Mouse (Mus musculus) left cerebral cortex, adult 9 months (tissue): Measurements from ENCODE around the gene Mast1.

Experiments
- DNase-seq, 2 experiments: peaks; one replicate each; pipeline ENCODE4 v3.0.0; 2022; ENCODE audit warnings: low spot score in 2 of 2

Mast1 gene

DNA sequence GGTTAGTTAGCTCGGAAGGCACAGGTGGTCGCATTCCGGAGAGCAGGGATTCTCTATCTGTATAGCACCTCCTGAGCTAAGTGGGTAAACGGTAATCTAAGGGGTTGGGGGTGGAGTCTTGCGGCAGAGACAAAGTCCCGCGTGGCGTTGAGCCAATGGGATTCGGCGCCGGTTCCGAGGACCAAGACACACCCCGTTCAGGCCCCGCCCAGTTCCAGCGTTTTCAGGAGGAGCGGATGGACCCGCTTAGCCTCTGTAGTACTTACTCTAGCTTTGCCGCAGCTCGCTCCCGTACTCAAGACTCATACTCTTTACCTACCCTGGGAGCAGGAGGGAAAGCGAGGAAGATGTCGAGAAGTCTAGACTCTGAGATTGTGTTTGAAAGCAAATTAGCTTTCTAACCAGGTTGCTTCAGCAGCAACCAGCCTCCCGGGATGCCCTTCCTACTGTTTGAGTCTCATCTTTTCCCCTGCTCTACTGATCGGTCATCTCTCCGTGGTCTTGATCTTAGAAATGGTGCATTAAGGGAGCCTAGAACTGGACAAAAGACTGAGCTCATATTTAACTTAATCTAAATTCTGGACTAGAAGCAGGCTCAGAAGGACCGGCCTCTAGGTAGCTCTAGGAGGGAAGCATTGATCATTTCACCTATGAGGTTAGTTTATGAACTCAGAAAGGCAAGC lies 7.5 kb upstream of the Mast1 start:
- DNase-seq, result peak in 1 of 2 experiments; percentile 72

- no peak for DNase-seq
Measured at GRCm38 (mm10) chr8:84943699-84944098, 6.5 kb upstream of the Mast1 start.

DNA sequence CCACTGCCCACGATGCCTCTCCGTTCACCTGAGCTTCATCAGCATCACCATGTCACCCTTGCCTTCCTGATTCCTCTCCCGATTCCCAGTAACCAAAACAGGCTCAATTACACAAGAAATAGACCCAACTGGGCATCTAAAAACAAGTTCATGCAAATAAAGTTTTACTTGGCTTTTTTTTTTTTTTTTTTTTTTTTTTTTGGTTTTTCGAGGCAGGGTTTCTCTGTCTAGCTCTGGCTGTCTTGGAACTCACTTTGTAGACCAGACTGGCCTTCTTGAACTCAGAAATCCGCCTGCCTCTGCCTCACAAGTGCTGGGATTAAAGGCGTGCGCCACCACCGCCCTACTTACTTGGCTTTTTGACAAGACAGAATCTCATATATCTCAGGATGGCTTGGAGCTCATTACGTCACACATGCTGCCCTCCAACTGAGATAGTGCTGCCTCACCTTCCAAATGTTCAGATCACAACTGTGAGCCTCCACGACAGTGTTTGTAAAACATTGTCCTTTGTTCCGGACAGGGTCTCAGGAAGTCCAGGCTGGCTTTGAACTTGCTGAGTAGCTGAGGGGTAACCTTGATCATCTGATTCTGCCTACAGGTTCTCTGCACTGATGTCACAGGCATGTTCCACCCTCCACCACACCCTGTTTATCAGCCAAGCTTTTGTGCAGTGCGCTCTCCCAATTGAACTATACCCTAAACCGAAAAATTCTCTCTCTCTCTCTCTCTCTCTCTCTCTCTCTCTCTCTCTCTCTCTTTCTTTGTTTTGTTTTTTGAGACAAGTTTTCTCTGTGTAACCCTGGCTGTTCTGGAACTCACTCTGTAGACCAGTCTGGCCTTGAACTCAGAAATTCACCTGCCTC lies 694 bp upstream of the Mast1 start:
- no peak for DNase-seq

- DNase-seq, result peak in 1 of 2 experiments; percentile 19
Measured at GRCm38 (mm10) chr8:84936041-84936961, 858 bp downstream of the Mast1 start.

GRCm38 (mm10) chr8:84935489-84935888 lies 1.7 kb downstream of the Mast1 start:
- DNase-seq, result no peak

DNA sequence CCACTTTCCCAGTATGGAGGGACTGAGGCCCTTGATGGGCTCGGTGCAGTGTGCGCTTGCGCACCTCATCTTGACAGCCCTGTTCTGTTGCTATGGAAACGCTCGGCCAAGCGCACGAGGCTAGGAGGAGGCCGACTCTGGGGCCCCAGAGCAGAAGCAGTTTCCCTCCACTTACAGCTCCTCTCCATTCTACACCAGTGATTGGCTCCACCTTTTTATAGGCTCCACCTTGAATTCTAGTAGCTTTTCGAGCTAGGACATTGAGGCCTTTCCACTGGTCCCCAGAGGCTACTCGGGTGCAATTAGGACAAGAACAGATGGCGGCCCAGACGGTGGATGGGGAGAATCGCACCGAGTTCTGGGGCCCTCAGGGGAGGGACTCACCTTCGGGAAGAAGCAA lies 2.3 kb downstream of the Mast1 start:
- DNase-seq, result peak in 1 of 2 experiments; percentile 50

DNA sequence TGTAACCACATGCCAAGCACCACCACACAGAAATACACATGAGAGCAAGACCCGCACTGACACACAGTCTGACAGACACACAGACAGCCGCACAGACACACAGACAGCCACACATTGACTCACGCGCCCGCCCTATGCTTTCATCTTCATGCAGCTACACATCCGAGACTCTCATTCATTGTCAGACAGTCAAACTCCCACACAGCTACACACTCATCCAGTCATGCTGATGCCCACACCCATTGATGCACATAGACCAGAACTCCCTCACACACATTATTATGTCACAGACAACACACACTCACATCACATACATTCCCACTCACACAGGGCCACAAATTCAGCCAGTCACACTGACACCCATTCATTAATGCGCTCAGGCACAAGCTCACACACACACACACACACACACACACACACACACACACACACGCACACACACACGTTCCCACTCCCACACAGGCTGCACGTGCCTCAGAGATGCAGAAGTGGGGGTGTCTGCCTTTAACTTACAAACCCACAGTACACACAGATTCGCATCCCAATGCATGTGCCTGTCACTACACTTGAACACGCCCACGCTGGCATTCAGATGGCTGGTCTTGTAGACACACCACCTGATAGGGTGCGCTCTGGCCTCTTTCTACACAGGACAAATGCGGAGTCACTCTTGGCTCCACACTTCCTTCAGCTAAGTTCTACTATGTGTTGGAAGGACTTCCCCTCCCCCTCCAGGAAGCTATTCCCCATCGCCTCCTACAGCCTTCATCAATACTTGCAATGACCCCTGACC lies 3.2 kb downstream of the Mast1 start:
- no peak for DNase-seq

- no peak for DNase-seq
Measured at GRCm38 (mm10) chr8:84930582-84930981, 6.6 kb downstream of the Mast1 start.

DNA sequence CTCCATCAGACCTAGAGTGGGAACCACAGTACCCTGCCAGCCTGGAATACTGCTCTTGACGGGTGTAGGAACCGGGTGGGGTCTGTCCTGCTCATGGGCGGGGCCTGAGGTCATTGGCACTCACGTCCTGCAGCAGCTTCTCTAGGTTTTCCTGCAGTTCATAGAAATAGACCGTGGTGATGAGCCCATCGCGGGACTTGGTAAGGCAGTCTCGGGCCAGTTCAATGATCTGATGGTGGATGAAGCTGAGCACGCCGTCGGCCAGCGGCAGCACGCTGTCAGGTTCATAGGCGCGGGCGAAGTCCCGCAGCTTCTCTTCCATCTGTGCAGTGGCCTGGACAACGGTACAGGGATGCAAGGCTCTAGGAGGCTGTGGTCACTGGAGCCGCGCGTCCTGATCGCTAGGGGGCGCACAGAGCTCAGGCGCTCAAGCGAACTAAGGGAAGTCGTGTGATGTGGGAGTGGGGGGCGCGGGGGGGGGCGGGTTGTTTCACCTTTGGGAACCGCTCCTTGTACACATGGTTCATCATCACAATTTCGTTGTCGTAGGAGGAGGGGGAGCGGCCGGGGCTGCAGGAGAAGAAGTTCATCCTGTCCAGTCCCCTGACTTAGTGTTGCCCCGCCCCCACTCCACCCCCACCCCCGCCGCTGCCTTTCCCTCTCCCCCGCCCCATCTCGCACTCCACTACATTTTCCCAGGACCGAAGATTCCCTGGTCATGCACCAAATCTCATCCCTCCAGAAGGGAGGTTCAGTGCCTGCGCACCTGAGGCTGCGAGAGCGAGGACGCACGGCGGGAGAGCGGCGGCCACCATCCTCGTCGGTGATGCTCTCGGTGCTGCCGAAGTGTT lies 8.5 kb downstream of the Mast1 start:
- peak in 1 of 2 experiments; percentile 66 for DNase-seq

- DNase-seq, result no peak
Measured at GRCm38 (mm10) chr8:84927513-84927912, 9.6 kb downstream of the Mast1 start.

DNA sequence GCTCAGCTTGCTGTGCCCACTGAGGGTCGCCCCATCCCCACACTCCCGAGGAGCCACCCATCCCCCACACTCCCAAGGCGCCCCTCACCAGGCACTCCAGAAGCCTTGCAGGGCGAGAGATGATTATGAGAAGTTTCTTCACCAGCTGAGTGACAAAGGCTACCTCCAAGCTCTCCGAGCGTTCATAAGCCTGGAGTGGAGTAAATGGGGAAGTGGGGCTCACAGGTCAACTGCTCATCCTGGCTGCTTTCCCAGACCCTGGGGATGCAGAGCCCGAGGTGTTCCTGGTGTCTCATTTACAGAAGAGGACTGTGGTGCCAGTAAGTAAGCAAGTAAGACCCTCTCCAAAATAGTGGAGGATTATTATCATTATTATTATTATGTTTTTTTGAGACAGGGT lies 11.6 kb downstream of the Mast1 start:
- no peak for DNase-seq

DNA sequence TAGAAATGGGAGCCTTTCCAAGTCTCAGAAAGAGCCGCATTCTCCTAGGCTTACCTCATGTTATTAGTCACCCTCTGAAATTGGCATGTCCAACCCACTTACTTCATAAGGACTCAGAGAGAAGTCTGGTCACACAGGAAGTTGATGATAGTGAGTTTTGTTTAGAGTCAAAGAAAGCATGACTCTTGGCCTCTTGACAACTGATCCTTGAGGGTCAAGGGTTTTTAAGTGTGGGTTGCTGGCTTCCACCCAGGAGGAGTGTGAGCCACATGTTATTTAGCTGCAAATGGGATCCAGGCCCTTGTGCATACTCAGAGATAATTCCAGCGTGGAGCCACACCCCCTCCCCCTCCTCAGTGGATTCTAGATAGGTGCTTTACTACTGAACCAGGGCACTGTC lies 15.6 kb downstream of the Mast1 start:
- DNase-seq, result no peak

- DNase-seq, result no peak
Measured at GRCm38 (mm10) chr8:84918646-84919045, 18.5 kb downstream of the Mast1 start.

DNA sequence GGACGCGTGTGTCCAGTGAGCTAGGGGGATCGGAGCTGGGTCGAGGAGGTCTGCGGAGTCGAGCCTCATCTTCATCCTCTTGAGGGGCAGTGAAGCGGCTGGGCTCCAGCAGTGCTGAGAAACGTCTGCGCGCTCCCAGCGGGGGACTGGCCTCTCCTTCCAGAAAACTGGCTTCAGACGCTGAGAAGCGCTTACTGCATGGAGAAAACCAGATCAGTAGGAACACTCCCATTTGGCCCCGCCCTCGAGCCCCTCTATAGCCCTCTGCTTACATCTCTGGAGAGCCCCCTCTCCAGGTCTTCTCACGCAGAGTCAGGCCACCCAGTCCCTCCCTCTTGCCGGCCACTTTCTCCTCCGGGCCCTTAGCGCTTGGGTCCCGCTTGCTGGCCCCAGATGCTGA lies 19.4 kb downstream of the Mast1 start:
- no peak for DNase-seq

DNA sequence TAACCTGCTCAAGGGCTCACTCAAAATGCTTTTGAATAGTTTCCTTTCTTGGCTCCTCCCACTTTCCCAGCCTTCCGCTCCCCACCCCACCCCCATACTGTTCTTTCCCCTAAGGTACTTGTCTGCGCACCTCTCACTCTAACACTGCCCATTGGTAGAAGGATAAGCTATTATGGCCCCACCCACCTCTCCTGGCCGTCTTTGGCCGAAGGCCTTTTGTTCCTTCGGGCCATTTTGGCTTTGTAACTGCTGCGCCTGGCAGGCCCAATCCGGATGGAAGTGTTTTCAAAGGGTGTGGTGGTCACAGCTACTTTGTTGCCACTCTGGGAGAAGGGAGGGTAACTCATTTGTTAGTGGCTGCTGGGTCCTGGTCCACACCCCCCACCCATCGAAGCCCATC lies 21.9 kb downstream of the Mast1 start:
- DNase-seq, result no peak

DNA sequence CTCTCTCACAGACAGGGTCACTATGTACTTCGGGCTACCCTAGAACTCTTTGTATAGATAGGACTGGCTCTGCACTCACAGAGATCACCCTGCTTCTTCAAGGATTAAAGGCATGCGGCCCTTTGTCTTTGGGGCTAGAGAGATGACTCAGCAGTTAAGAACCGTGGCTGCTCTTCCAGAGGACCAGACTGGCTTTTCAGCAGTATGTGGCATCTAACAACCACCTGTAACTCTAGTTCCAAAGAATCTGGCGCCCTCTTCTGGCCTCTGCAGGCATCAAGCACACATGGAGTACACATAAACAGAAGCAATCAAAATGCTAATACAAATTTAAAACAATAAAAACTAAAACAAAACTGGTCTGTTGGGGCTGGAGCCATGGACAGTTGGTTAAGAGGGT lies 23.2 kb downstream of the Mast1 start:
- DNase-seq, result no peak

DNA sequence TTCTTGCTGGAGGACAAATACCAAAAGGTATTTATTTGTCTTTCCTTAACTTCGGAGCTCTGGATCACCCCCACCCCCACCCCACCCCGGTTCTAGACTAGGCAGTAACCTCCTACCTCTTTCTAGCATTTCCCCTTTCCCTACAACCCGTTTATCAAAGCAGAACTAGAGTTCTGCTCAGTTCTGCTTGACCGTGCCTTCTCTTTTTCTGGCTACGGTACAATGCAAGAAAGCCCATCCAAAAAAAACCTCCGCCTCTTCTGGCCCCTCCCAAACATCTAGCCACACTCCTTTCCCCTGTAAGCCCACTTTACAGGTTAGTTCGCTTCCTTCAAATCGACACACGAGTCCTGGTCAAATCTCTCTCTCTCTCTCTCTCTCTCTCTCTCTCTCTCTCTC lies 23.7 kb downstream of the Mast1 start:
- no peak for DNase-seq

DNA sequence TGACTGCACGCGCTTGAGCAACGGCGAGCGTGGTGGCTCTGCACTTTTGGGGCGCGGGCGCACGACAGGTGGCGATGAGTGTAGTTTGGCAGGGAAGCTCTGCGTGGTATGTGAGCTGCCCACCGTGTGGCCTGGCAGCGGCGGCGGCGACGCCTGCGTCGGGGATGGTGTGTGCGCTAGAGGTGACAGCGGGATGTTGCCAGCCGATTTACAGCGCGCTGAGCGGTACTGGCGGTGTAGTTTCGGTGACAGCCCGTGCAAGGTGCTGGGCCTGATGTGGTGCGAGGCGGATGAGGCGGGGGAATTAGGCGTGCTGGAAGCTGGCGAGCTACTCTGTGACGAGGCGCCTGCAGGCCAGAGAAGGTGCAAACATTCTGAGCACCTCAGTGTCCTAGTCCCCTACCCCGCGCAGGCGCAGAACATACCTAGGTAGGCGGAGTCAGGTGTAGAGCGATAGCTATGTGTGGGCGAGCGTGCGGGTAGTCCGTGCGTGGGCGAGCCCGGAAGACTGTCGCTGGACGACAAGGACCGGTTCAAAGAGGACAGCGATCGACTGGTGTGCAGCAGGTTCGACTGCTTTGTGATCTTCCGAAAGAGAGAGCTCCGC lies 24.2 kb downstream of the Mast1 start:
- DNase-seq, result peak in 1 of 2 experiments; percentile 69

DNA sequence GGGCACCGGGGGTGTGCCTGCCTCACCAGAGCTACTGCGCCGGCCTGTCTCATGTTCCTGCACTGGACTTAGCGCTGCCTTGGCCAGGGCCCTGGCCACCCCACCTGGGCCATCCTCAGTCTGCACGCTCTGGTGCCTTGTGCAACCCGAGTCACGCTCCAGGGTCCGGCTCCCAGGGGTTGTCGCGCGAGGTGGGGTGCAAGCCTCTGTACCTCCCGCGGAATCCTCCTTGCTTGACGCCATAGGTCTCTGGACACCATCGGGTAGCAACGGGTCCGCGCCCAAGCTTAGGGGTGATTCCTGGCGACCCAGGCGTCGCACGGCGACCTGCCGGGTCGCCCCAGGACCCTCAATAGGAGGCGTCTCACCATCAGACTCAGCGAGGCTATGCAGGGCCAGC lies 24.8 kb downstream of the Mast1 start:
- DNase-seq, result no peak

- DNase-seq, result no peak
Measured at GRCm38 (mm10) chr8:84911854-84912253, 25.3 kb downstream of the Mast1 start.
